Mouse (Mus musculus) forebrain, embryonic 13.5 days (tissue): ENCODE measurements at regions not wholly inside any gene's neighbourhood (a gene's known extent, or its start where the extent isn't known, plus 50 kb on each side); places are given as distances from the start of the nearest gene placed in this dataset.

Source experiments
- ATAC-seq: fragments of 200-750 bp; cut with Nextera tagmentation; 2 replicates; pipeline ENCODE4 v1.8.0; 2017
- H3K27ac ChIP-seq: fragments of 300-500 bp; sonication (generic); 2 replicates; pipeline ENCODE4 v1.5.1; 2015; ENCODE audit warnings: inconsistent platforms, mild to moderate bottlenecking, moderate library complexity
- H3K27me3 ChIP-seq: fragments of 300-500 bp; sonication (generic); 2 replicates; pipeline ENCODE4 v1.6.1; 2015; ENCODE audit warnings: mild to moderate bottlenecking, inconsistent platforms
- H3K36me3 ChIP-seq: fragments of 300-500 bp; sonication (generic); 2 replicates; pipeline ENCODE4 v1.6.1; 2015; ENCODE audit warnings: mild to moderate bottlenecking, inconsistent platforms; ENCODE audit not compliant: poor library complexity, severe bottlenecking
- H3K4me1 ChIP-seq: fragments of 300-500 bp; sonication (generic); 2 replicates; pipeline ENCODE4 v1.6.1; 2015; ENCODE audit warnings: inconsistent platforms
- H3K4me2 ChIP-seq: fragments of 300-500 bp; sonication (generic); 2 replicates; pipeline ENCODE4 v1.6.1; 2015; ENCODE audit warnings: inconsistent platforms, mild to moderate bottlenecking, moderate library complexity
- H3K4me3 ChIP-seq: fragments of 300-500 bp; sonication (generic); 2 replicates; pipeline ENCODE4 v1.5.1; 2015; ENCODE audit warnings: mild to moderate bottlenecking, inconsistent platforms
- H3K9ac ChIP-seq: fragments of 300-500 bp; sonication (generic); 2 replicates; pipeline ENCODE4 v1.6.1; 2015; ENCODE audit warnings: mild to moderate bottlenecking, inconsistent platforms
- H3K9me3 ChIP-seq: fragments of 300-500 bp; sonication (generic); replicated peaks from 2 replicates; pipeline ENCODE4 v1.6.1; 2016; ENCODE audit warnings: inconsistent platforms
- WGBS: fragments of 180-500 bp; shearing (Covaris S2); methylation state at CpG from one replicate; pipeline ENCODE4 v1.1.7; 2015; 5-methylcytosine and 5-hydroxymethylcytosine counted together

GRCm38 (mm10) chr13:84055576-84055975, 166.5 kb upstream of the Tmem161b start:
- Histone ChIP-seq H3K27ac (peak overlapping the region; percentile 88), H3K4me2 (peak overlapping the region; percentile 45; the same call in 1 of the 2 replicates), H3K36me3 (no peaks in the 10 kb centered on the region), H3K27me3 (no peaks in the 10 kb centered on the region), H3K9me3 (no peaks in the 10 kb centered on the region), H3K9ac (no peak overlapping the region; the same call in 1 of the 2 replicates), H3K4me1 (peaks cover 45% of the 10 kb centered on the region), H3K4me3 (no peak overlapping the region)
- no peak for ATAC-seq

GRCm38 (mm10) chr13:84056451-84056850, 165.6 kb upstream of the Tmem161b start:
- peak overlapping the region; percentile 47 for H3K4me2 ChIP-seq
- 11% methylated on average over 3 of the region's 3 CpGs for WGBS
- ATAC-seq: no peak

GRCm38 (mm10) chr13:84056998-84057397, 165.1 kb upstream of the Tmem161b start:
- WGBS: 8% methylated on average over 5 of the region's 5 CpGs
- ATAC-seq: peak; percentile 73
- Histone ChIP-seq H3K4me2 (peak overlapping the region; percentile 47), H3K4me3 (no peak overlapping the region), H3K4me1 (peaks cover 58% of the 10 kb centered on the region), H3K27me3 (no peaks in the 10 kb centered on the region), H3K36me3 (no peaks in the 10 kb centered on the region), H3K9me3 (no peaks in the 10 kb centered on the region), H3K9ac (peak overlapping the region; percentile 39), H3K27ac (peak overlapping the region; percentile 94)

More at GRCm38 (mm10) chr13:84056451-84056850, 165.6 kb upstream of the Tmem161b start:
- Histone ChIP-seq H3K4me3 (no peak overlapping the region), H3K36me3 (no peaks in the 10 kb centered on the region), H3K9ac (peak overlapping the region; percentile 39), H3K4me1 (peaks cover 52% of the 10 kb centered on the region), H3K9me3 (no peaks in the 10 kb centered on the region), H3K27me3 (no peaks in the 10 kb centered on the region), H3K27ac (peak overlapping the region; percentile 94)

GRCm38 (mm10) chr13:84057456-84057855, 164.6 kb upstream of the Tmem161b start:
- H3K4me2 ChIP-seq: peak overlapping the region; percentile 47; the same call in 1 of the 2 replicates
- peak overlapping the region; percentile 39; the same call in 1 of the 2 replicates for H3K9ac ChIP-seq
- no peak overlapping the region for H3K4me3 ChIP-seq
- no peaks in the 10 kb centered on the region for H3K27me3 ChIP-seq
- H3K9me3 ChIP-seq: no peaks in the 10 kb centered on the region
- H3K4me1 ChIP-seq: peaks cover 62% of the 10 kb centered on the region
- H3K27ac ChIP-seq: peak overlapping the region; percentile 94
- no peak for ATAC-seq
- H3K36me3 ChIP-seq: no peaks in the 10 kb centered on the region

- 19% methylated on average over 3 of the region's 3 CpGs for WGBS
- peak overlapping the region; percentile 54 for H3K4me2 ChIP-seq
- H3K36me3 ChIP-seq: no peaks in the 10 kb centered on the region
- H3K27ac ChIP-seq: peak overlapping the region; percentile 99
- no peak for ATAC-seq
- no peaks in the 10 kb centered on the region for H3K9me3 ChIP-seq
- no peaks in the 10 kb centered on the region for H3K27me3 ChIP-seq
- peak overlapping the region; percentile 17; the same call in 1 of the 2 replicates for H3K4me3 ChIP-seq
- peaks cover 67% of the 10 kb centered on the region for H3K4me1 ChIP-seq
- H3K9ac ChIP-seq: peak overlapping the region; percentile 70
Measured at GRCm38 (mm10) chr13:84058251-84058650, 163.8 kb upstream of the Tmem161b start.

GRCm38 (mm10) chr13:84059031-84059651, 163.0 kb upstream of the Tmem161b start:
- ATAC-seq: peak; percentile 74
- under 1% methylated on average over 10 of the region's 10 CpGs for WGBS
- H3K27me3 ChIP-seq: no peaks in the 10 kb centered on the region
- H3K4me3 ChIP-seq: peak overlapping the region; percentile 26
- H3K9me3 ChIP-seq: no peaks in the 10 kb centered on the region
- peak overlapping the region; percentile 71 for H3K9ac ChIP-seq
- peak overlapping the region; percentile 56 for H3K4me2 ChIP-seq
- H3K27ac ChIP-seq: peak overlapping the region; percentile 99
- H3K4me1 ChIP-seq: peaks cover 72% of the 10 kb centered on the region
- no peaks in the 10 kb centered on the region for H3K36me3 ChIP-seq

DNA sequence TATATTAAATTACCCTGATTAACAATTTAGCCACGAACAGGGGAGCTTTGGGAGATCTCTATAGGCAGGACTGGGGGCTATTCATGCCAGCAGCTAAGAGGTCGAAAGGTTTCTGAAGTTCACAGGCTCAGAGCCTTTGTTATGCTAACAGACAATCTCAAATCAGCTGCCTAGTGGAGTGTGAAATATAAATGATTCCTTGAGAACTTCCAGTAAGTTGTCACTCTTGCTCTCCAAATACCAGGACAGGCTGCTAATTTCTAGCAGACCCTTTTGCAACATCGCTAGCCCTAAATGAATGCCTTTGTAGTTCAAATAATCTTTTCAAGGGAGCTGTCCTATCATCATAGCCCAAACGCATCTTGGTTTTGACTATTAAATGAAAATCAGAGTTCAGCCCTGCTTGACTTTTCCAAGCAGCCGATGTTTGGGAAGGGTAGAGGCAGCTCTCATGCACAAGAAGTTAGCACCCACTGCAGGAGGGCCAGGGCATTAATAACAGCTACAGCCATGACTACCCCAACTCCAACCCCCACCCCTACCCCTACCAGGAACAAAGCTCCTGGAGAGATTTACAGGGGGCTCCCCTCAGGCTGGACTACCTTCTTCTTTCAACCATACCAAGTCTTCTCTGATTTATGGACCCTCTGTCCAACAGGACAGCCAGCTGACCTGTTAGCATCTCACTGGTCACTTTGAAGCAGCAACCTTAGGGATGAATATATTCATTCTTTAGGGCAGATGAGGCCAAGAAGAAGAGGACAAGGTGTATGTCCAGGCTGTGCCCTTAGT, 162.2 kb upstream of the Tmem161b start:
- ATAC-seq: peak; percentile 69
- no peaks in the 10 kb centered on the region for H3K27me3 ChIP-seq
- WGBS: 1% methylated on average over 5 of the region's 5 CpGs
- peaks cover 77% of the 10 kb centered on the region for H3K4me1 ChIP-seq
- no peaks in the 10 kb centered on the region for H3K9me3 ChIP-seq
- peak overlapping the region; percentile 71 for H3K9ac ChIP-seq
- no peaks in the 10 kb centered on the region for H3K36me3 ChIP-seq
- H3K27ac ChIP-seq: peak overlapping the region; percentile 99
- H3K4me3 ChIP-seq: peak overlapping the region; percentile 26
- H3K4me2 ChIP-seq: peak overlapping the region; percentile 56

- no peaks in the 10 kb centered on the region for H3K36me3 ChIP-seq
- peak overlapping the region; percentile 99 for H3K27ac ChIP-seq
- H3K4me3 ChIP-seq: peak overlapping the region; percentile 26
- H3K4me1 ChIP-seq: peaks cover 75% of the 10 kb centered on the region
- 15% methylated on average over 3 of the region's 3 CpGs for WGBS
- no peak for ATAC-seq
- no peaks in the 10 kb centered on the region for H3K9me3 ChIP-seq
- peak overlapping the region; percentile 56 for H3K4me2 ChIP-seq
- H3K9ac ChIP-seq: peak overlapping the region; percentile 71
- no peaks in the 10 kb centered on the region for H3K27me3 ChIP-seq
Measured at GRCm38 (mm10) chr13:84060453-84060834, 161.7 kb upstream of the Tmem161b start.

DNA sequence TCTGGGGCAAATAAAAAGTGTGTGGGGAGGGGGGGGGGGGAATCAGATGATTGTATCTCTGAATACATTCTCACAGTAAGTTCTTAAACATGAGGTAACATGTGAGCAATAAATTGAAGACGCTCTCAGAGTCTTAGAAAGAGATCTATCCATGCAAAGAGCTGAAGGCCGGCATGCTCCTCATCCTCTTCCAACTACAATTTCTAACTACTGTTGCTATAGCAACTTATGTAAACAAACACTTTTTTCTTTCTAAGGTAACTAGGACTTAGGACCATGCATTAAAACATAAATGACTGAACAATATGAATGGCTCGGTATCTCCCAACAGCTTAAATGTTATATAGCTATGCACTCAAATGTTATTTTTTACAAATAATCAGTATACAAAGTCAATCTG, 161.2 kb upstream of the Tmem161b start:
- Histone ChIP-seq H3K4me3 (0 out of 2 replicates have a peak overlapping the region, but pooled peaks have one; percentile 26), H3K27ac (peak overlapping the region; percentile 99), H3K4me1 (peaks cover 78% of the 10 kb centered on the region), H3K27me3 (no peaks in the 10 kb centered on the region), H3K9ac (peak overlapping the region; percentile 71), H3K4me2 (peak overlapping the region; percentile 56), H3K9me3 (no peaks in the 10 kb centered on the region), H3K36me3 (no peaks in the 10 kb centered on the region)
- 31% methylated on average over 3 of the region's 3 CpGs for WGBS
- ATAC-seq: no peak

DNA sequence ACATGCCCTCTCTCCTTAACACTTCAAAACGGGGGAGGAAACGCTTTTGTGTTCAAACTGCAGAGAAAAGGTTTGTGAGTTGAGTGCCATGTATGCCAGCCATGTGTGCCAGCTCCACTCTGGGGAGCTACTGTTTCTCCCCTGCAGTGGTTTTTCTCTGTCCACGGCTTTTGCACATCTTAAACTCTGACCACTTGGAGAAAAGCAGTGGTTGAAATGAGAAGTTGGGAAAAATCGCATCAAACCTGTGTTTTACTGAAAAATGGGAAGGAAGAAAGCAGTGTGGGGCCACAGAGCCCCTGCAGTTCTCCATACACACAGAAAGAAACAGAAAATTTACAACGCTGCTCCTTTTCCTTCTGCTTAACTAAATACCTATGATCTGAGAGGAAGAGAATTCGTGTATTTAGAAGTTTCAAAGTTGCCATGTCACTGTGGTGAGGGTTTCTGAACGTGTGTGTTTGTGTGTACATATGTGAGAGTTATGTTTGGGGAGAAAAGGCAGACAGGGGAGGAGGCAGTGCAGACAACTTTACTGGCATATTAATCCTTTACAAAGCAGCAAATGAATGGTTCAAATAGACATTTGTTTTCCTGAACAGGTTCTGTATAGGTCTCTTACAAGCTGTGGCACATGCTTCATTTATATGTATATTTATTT, 160.1 kb upstream of the Tmem161b start:
- Histone ChIP-seq H3K9ac (peak overlapping the region; percentile 74), H3K36me3 (no peaks in the 10 kb centered on the region), H3K4me2 (peak overlapping the region; percentile 59), H3K4me3 (peak overlapping the region; percentile 32), H3K27me3 (no peaks in the 10 kb centered on the region), H3K4me1 (peaks cover 82% of the 10 kb centered on the region), H3K9me3 (no peaks in the 10 kb centered on the region), H3K27ac (peak overlapping the region; percentile 99)
- no peak for ATAC-seq
- 9% methylated on average over 7 of the region's 7 CpGs for WGBS

DNA sequence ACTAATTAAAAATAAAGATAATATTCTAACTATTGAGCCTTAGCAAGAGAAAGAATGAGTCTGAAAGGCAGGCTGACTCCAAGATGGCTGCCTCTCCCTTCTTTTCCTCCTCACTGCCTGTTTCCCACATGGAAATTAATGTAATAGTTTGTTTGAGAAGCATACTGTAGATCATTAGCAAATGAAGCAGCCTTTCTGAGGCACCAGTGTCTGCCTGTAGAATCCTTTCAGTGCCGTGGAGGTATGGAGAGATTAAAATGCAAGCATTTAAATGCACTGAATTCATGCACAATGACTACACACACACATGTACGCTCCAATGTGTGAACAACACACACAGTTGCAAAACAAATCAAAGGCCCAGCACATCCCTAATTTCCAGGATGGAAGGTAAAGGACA, 159.5 kb upstream of the Tmem161b start:
- Histone ChIP-seq H3K4me3 (peak overlapping the region; percentile 32), H3K4me2 (peak overlapping the region; percentile 59), H3K4me1 (peaks cover 83% of the 10 kb centered on the region), H3K36me3 (no peaks in the 10 kb centered on the region), H3K27me3 (no peaks in the 10 kb centered on the region), H3K27ac (peak overlapping the region; percentile 99), H3K9ac (peak overlapping the region; percentile 74), H3K9me3 (no peaks in the 10 kb centered on the region)
- 7% methylated on average over 2 of the region's 2 CpGs for WGBS
- peak; percentile 4; the same call in 1 of the 2 replicates for ATAC-seq

DNA sequence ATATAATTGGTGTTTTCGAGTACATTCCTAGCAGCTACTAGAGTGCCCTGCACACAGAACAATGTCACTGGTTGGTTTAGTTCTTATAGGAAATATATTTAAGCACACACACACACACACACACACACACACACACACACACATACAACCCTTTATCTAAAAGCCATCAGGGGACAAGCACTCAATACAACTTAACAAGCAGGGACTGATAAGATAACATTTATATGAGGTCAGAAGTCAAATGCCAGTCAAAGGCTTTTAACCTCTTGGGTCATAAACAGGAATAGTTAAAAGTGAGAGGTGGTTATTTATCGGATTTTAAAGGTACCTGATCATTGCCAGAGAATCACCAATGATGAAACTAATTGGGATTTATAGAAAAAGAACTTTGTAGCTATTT, 158.7 kb upstream of the Tmem161b start:
- H3K9me3 ChIP-seq: no peaks in the 10 kb centered on the region
- H3K4me2 ChIP-seq: peak overlapping the region; percentile 54
- 27% methylated on average over 2 of the region's 2 CpGs for WGBS
- H3K27me3 ChIP-seq: no peaks in the 10 kb centered on the region
- no peak for ATAC-seq
- peak overlapping the region; percentile 68 for H3K9ac ChIP-seq
- peaks cover 83% of the 10 kb centered on the region for H3K4me1 ChIP-seq
- peak overlapping the region; percentile 99 for H3K27ac ChIP-seq
- peak overlapping the region; percentile 32 for H3K4me3 ChIP-seq
- H3K36me3 ChIP-seq: no peaks in the 10 kb centered on the region
